Mouse (Mus musculus) brown adipose tissue, adult 24 weeks (tissue): ENCODE results near the gene Agmo. TPM values are rescaled to one million over a fixed set of nuclear protein-coding genes. Genes with fewer than 3 reads are reported as not detected.

ENCODE experiments used
- H3K27ac ChIP-seq: fragments of 200-500 bp; replicated peaks from 2 replicates; pipeline ENCODE4 v1.5.1; 2012; ENCODE audit warnings: low read depth, mild to moderate bottlenecking, low read length
- H3K4me1 ChIP-seq: fragments of 200-500 bp; 2 replicates; pipeline ENCODE4 v1.6.1; 2012; ENCODE audit warnings: low read length, mixed read lengths; ENCODE audit not compliant: control insufficient read depth, insufficient read depth, insufficient read length
- H3K4me3 ChIP-seq: fragments of 200-500 bp; 2 replicates; pipeline ENCODE4 v1.5.1; 2012; ENCODE audit warnings: low read depth, mild to moderate bottlenecking, low read length, moderate library complexity; ENCODE audit not compliant: insufficient read depth
- polyA plus RNA-seq: library from polyadenylated mRNA; stranded (reverse); fragments of >200 nt; gene quantifications from 2 replicates; pipeline ENCODE4 v1.2.4, GENCODE M21; 2012; ENCODE audit not compliant: missing spikeins, insufficient read depth, insufficient read length

The Agmo gene
- polyA plus RNA-seq, 1 experiment: 64.0 TPM

GRCm38 (mm10) chr12:37498871-37499270 lies 257.4 kb downstream of the Agmo start:
- Histone ChIP-seq H3K4me3 (no peak overlapping the region), H3K27ac (no peak overlapping the region)

GRCm38 (mm10) chr12:37507406-37507805 lies 266.0 kb downstream of the Agmo start:
- no peaks in the 10 kb centered on the region; the same call in 1 of the 2 replicates for H3K4me1 ChIP-seq
- no peak overlapping the region for H3K4me3 ChIP-seq
- no peak overlapping the region for H3K27ac ChIP-seq

More at GRCm38 (mm10) chr12:37498871-37499270, 257.4 kb downstream of the Agmo start:
- H3K4me1 ChIP-seq: no peaks in the 10 kb centered on the region; the same call in 1 of the 2 replicates

GRCm38 (mm10) chr12:37507826-37508225 lies 266.4 kb downstream of the Agmo start:
- H3K4me1 ChIP-seq: no peaks in the 10 kb centered on the region
- H3K4me3 ChIP-seq: no peak overlapping the region
- no peak overlapping the region for H3K27ac ChIP-seq

GRCm38 (mm10) chr12:37521772-37522171 lies 280.3 kb downstream of the Agmo start:
- H3K4me1 ChIP-seq: no peaks in the 10 kb centered on the region
- H3K4me3 ChIP-seq: no peak overlapping the region
- no peak overlapping the region for H3K27ac ChIP-seq

GRCm38 (mm10) chr12:37524662-37525061 lies 283.2 kb downstream of the Agmo start:
- Histone ChIP-seq H3K27ac (no peak overlapping the region), H3K4me3 (no peak overlapping the region), H3K4me1 (no peaks in the 10 kb centered on the region)

- Histone ChIP-seq H3K27ac (no peak overlapping the region), H3K4me3 (no peak overlapping the region)
Measured at GRCm38 (mm10) chr12:37540994-37541393, 299.6 kb downstream of the Agmo start.

GRCm38 (mm10) chr12:37558284-37558683 lies 316.8 kb downstream of the Agmo start:
- Histone ChIP-seq H3K4me3 (no peak overlapping the region), H3K4me1 (no peaks in the 10 kb centered on the region), H3K27ac (no peak overlapping the region)

More at GRCm38 (mm10) chr12:37540994-37541393, 299.6 kb downstream of the Agmo start:
- no peaks in the 10 kb centered on the region for H3K4me1 ChIP-seq

GRCm38 (mm10) chr12:37565882-37566596 lies 324.6 kb downstream of the Agmo start:
- Histone ChIP-seq H3K27ac (no peak overlapping the region), H3K4me1 (no peaks in the 10 kb centered on the region), H3K4me3 (no peak overlapping the region)

- H3K27ac ChIP-seq: no peak overlapping the region
- H3K4me3 ChIP-seq: no peak overlapping the region
- H3K4me1 ChIP-seq: no peaks in the 10 kb centered on the region
Measured at GRCm38 (mm10) chr12:37571922-37572321, 330.5 kb downstream of the Agmo start.

GRCm38 (mm10) chr12:37582777-37583176 lies 341.3 kb downstream of the Agmo start:
- Histone ChIP-seq H3K27ac (no peak overlapping the region), H3K4me1 (no peaks in the 10 kb centered on the region), H3K4me3 (no peak overlapping the region)

- Histone ChIP-seq H3K4me1 (no peaks in the 10 kb centered on the region), H3K4me3 (no peak overlapping the region), H3K27ac (no peak overlapping the region)
Measured at GRCm38 (mm10) chr12:37592853-37593252, 351.4 kb downstream of the Agmo start.

GRCm38 (mm10) chr12:37612837-37613236 lies 371.4 kb downstream of the Agmo start:
- Histone ChIP-seq H3K27ac (no peak overlapping the region), H3K4me1 (no peaks in the 10 kb centered on the region), H3K4me3 (no peak overlapping the region)

- H3K4me1 ChIP-seq: no peaks in the 10 kb centered on the region
- no peak overlapping the region for H3K4me3 ChIP-seq
- H3K27ac ChIP-seq: no peak overlapping the region
Measured at GRCm38 (mm10) chr12:37614769-37615168, 373.3 kb downstream of the Agmo start.

GRCm38 (mm10) chr12:37624078-37624477 lies 382.6 kb downstream of the Agmo start:
- Histone ChIP-seq H3K4me3 (no peak overlapping the region), H3K4me1 (no peaks in the 10 kb centered on the region)

More at GRCm38 (mm10) chr12:37624078-37624477, 382.6 kb downstream of the Agmo start:
- no peak overlapping the region for H3K27ac ChIP-seq
